Mouse (Mus musculus) bone marrow, adult 2 months (tissue): ENCODE data around the gene Lrrc51.

Source experiments
- CTCF ChIP-seq: fragments of 200-500 bp; IDR thresholded peaks from 2 replicates; pipeline ENCODE4 v1.5.1; 2011; ENCODE audit warnings: low read length, control low read depth; ENCODE audit not compliant: control insufficient read depth, insufficient read depth
- POLR2A ChIP-seq: fragments of 200-500 bp; IDR thresholded peaks from 2 replicates; pipeline ENCODE4 v1.6.1; 2011; ENCODE audit warnings: low read depth, mild to moderate bottlenecking, control low read depth, low read length, borderline replicate concordance; ENCODE audit not compliant: control insufficient read depth

DNA sequence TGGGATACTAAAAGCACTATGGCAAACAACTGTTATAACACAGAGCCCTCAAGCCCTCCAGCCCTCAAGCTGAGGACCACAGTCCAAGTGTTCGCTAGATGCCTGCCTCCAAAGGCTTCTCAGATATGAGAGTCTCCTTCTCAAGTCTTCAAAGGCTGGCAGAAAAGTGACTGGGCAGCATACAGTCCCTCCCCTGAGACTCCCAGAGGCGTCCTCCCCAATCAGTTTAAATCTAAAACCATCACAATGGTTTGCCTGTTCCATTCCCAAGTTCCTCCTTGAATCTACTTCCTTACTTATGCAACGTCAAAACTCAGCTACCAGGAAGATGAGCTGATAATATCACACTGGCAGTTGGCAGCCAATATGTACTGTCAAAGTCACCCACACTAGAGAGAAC, 70.3 kb downstream of the Lrrc51 start, which contains the start of gene Anapc15:
- TF ChIP-seq CTCF (no peak), POLR2A (no peak)
